Mouse (Mus musculus) embryonic facial prominence, embryonic 14.5 days (tissue): ENCODE data around the gene Nip7. TPM values are rescaled to one million over a fixed set of nuclear protein-coding genes. Genes with fewer than 3 reads are reported as not detected.

Experiments
- ATAC-seq: fragments of 200-750 bp; cut with Nextera tagmentation; 2 replicates; pipeline ENCODE4 v1.8.0; 2017; ENCODE audit warnings: low read depth, moderate number of reproducible peaks, moderate TSS enrichment
- DNase-seq: peaks from one replicate; pipeline ENCODE4 v3.0.0-alpha.2; 2015; ENCODE audit warnings: low spot score
- H3K27ac ChIP-seq: fragments of 300-500 bp; sonication (generic); replicated peaks from 2 replicates; pipeline ENCODE4 v1.5.1; 2014; ENCODE audit warnings: low read depth, mild to moderate bottlenecking, low read length, moderate library complexity
- H3K27me3 ChIP-seq: fragments of 300-500 bp; sonication (generic); replicated peaks from 2 replicates; pipeline ENCODE4 v1.6.1; 2014; ENCODE audit warnings: low read length; ENCODE audit not compliant: control insufficient read depth, insufficient read depth
- H3K36me3 ChIP-seq: fragments of 300-500 bp; sonication (generic); 2 replicates; pipeline ENCODE4 v1.6.1; 2014; ENCODE audit warnings: low read length, mixed read lengths; ENCODE audit not compliant: control insufficient read depth, insufficient read depth
- H3K4me1 ChIP-seq: fragments of 300-500 bp; sonication (generic); 2 replicates; pipeline ENCODE4 v1.6.1; 2014; ENCODE audit warnings: antibody characterized with exemption, low read length; ENCODE audit not compliant: control insufficient read depth, insufficient read depth
- H3K4me2 ChIP-seq: fragments of 300-500 bp; sonication (generic); 2 replicates; pipeline ENCODE4 v1.6.1; 2014; ENCODE audit warnings: low read depth, mild to moderate bottlenecking, low read length, moderate library complexity, mixed read lengths
- H3K4me3 ChIP-seq: fragments of 300-500 bp; sonication (generic); 2 replicates; pipeline ENCODE4 v1.5.1; 2014; ENCODE audit warnings: low read depth, mild to moderate bottlenecking, low read length
- H3K9ac ChIP-seq: fragments of 300-500 bp; sonication (generic); 2 replicates; pipeline ENCODE4 v1.6.1; 2014; ENCODE audit warnings: low read depth, mild to moderate bottlenecking, low read length, moderate library complexity, mixed read lengths
- H3K9me3 ChIP-seq: fragments of 300-500 bp; sonication (generic); 2 replicates; pipeline ENCODE4 v1.6.1; 2016; ENCODE audit warnings: low read length; ENCODE audit not compliant: control insufficient read depth
- WGBS: fragments of 180-500 bp; shearing (Covaris S2); extraction: QIAGEN DNeasy Blood & Tissue Kit; methylation state at CpG from one replicate; pipeline ENCODE4 v1.1.7; 2014; 5-methylcytosine and 5-hydroxymethylcytosine counted together
- polyA plus RNA-seq: library from polyadenylated mRNA; unstranded; fragments of >200 nt; fragmentation: Nextera tagmentation; extraction: Ambion mirVana; gene quantifications from 2 replicates; pipeline ENCODE4 v1.2.1, GENCODE M21; 2014

The Nip7 gene
- polyA plus RNA-seq, 1 experiment from 2014 or later = 98.4 TPM

GRCm38 (mm10) chr8:107049480-107049879 lies 7.2 kb upstream of the Nip7 start:
- ATAC-seq = no peak
- no peak overlapping the region for H3K9ac ChIP-seq
- H3K36me3 ChIP-seq = peaks cover 81% of the 10 kb centered on the region
- DNase-seq = no peak
- H3K27ac ChIP-seq = 0 out of 2 replicates have a peak overlapping the region, but pooled peaks have one; percentile 93
- no peaks in the 10 kb centered on the region for H3K9me3 ChIP-seq
- 97% methylated on average over 4 of the region's 4 CpGs for WGBS
- H3K4me2 ChIP-seq = peak overlapping the region; percentile 86
- H3K4me1 ChIP-seq = no peaks in the 10 kb centered on the region
- no peaks in the 10 kb centered on the region for H3K27me3 ChIP-seq
- peak overlapping the region; percentile 77 for H3K4me3 ChIP-seq

GRCm38 (mm10) chr8:107052046-107052445 lies 4.6 kb upstream of the Nip7 start:
- H3K4me1 ChIP-seq = peaks cover 6% of the 10 kb centered on the region; the same call in 1 of the 2 replicates
- DNase-seq (no peak), ATAC-seq (no peak)
- no peak overlapping the region for H3K9ac ChIP-seq
- no peaks in the 10 kb centered on the region for H3K27me3 ChIP-seq
- no peak overlapping the region for H3K27ac ChIP-seq
- H3K4me2 ChIP-seq = no peak overlapping the region
- 97% methylated on average over 8 of the region's 8 CpGs for WGBS
- H3K4me3 ChIP-seq = no peak overlapping the region
- H3K9me3 ChIP-seq = no peaks in the 10 kb centered on the region
- H3K36me3 ChIP-seq = peaks cover 60% of the 10 kb centered on the region

- Histone ChIP-seq H3K4me3 (peak overlapping the region; percentile 90), H3K27ac (0 out of 2 replicates have a peak overlapping the region, but pooled peaks have one; percentile 11), H3K27me3 (no peaks in the 10 kb centered on the region), H3K4me2 (peak overlapping the region; percentile 67), H3K9me3 (no peaks in the 10 kb centered on the region), H3K9ac (peak overlapping the region; percentile 83), H3K36me3 (peaks cover 49% of the 10 kb centered on the region), H3K4me1 (peaks cover 14% of the 10 kb centered on the region)
- DNase-seq = peak; percentile 13
- ATAC-seq = peak; percentile 51
- WGBS = 1% methylated on average over 13 of the region's 33 CpGs
These were observed 294 bp downstream of the Nip7 start for GRCm38 (mm10) chr8:107056973-107057369.

- Histone ChIP-seq H3K4me1 (peaks cover 5% of the 10 kb centered on the region; the same call in 1 of the 2 replicates), H3K4me2 (no peak overlapping the region), H3K36me3 (peaks cover 20% of the 10 kb centered on the region), H3K9ac (no peak overlapping the region), H3K27me3 (no peaks in the 10 kb centered on the region), H3K27ac (no peak overlapping the region), H3K4me3 (no peak overlapping the region), H3K9me3 (no peaks in the 10 kb centered on the region)
- DNase-seq = no peak
- 83% methylated on average over 1 of the region's 1 CpGs for WGBS
- no peak for ATAC-seq
These were observed 5.9 kb downstream of the Nip7 start for GRCm38 (mm10) chr8:107062613-107063012.

- no peak within 1 kb of the TSS for H3K4me2 ChIP-seq
- H3K36me3 ChIP-seq = peaks cover 22% of the 10 kb centered on the region
- DNase-seq (no peak), ATAC-seq (no peak)
- WGBS = 61% methylated on average over 17 of the region's 17 CpGs
- no peak within 1 kb of the TSS for H3K27ac ChIP-seq
- no peak within 1 kb of the TSS for H3K9ac ChIP-seq
- H3K4me1 ChIP-seq = no peaks in the 10 kb centered on the region
- no peak within 1 kb of the TSS for H3K4me3 ChIP-seq
- H3K27me3 ChIP-seq = no peaks in the 10 kb centered on the region
- no peaks in the 10 kb centered on the region for H3K9me3 ChIP-seq
These were observed 9.1 kb downstream of the Nip7 start, which contains the start of gene Tmed6 for GRCm38 (mm10) chr8:107065511-107066496. Gene Tmed6, minus strand, starts transcription at chr8:107065644.

- Histone ChIP-seq H3K27ac (no peak overlapping the region), H3K4me1 (no peaks in the 10 kb centered on the region), H3K4me3 (no peak overlapping the region), H3K27me3 (no peaks in the 10 kb centered on the region), H3K9ac (0 out of 2 replicates have a peak overlapping the region, but pooled peaks have one; percentile 9), H3K4me2 (no peak overlapping the region), H3K36me3 (peaks cover 91% of the 10 kb centered on the region), H3K9me3 (no peaks in the 10 kb centered on the region)
- 72% methylated on average over 4 of the region's 4 CpGs for WGBS
- ATAC-seq (no peak; the same call in 1 of the 2 replicates), DNase-seq (peak; percentile 29)
These were observed 17.0 kb downstream of the Nip7 start for GRCm38 (mm10) chr8:107073706-107074105.

- no peaks in the 10 kb centered on the region for H3K9me3 ChIP-seq
- no peaks in the 10 kb centered on the region for H3K4me1 ChIP-seq
- H3K36me3 ChIP-seq = peaks cover 91% of the 10 kb centered on the region
- DNase-seq (no peak), ATAC-seq (no peak)
- 67% methylated on average over 1 of the region's 1 CpGs for WGBS
- no peak overlapping the region for H3K9ac ChIP-seq
- H3K4me3 ChIP-seq = no peak overlapping the region
- H3K27me3 ChIP-seq = no peaks in the 10 kb centered on the region
- no peak overlapping the region for H3K27ac ChIP-seq
- H3K4me2 ChIP-seq = no peak overlapping the region
These were observed 17.5 kb downstream of the Nip7 start for GRCm38 (mm10) chr8:107074128-107074527.

- Histone ChIP-seq H3K4me3 (no peak overlapping the region), H3K9ac (no peak overlapping the region), H3K27me3 (no peaks in the 10 kb centered on the region), H3K27ac (no peak overlapping the region), H3K4me2 (no peak overlapping the region), H3K9me3 (no peaks in the 10 kb centered on the region), H3K36me3 (peaks cover 90% of the 10 kb centered on the region), H3K4me1 (no peaks in the 10 kb centered on the region)
- DNase-seq (no peak), ATAC-seq (no peak)
- WGBS = 92% methylated on average over 7 of the region's 7 CpGs
These were observed 19.7 kb downstream of the Nip7 start for GRCm38 (mm10) chr8:107076239-107076888.
